Mouse (Mus musculus) forebrain, postnatal 0 days (tissue): Measurements from ENCODE around the gene Prkcb. TPM values are rescaled to one million over a fixed set of nuclear protein-coding genes. Genes with fewer than 3 reads are reported as not detected.

Source experiments
- ATAC-seq: fragments of 200-750 bp; cut with Nextera tagmentation; 2 replicates; pipeline ENCODE4 v1.8.0; 2017; ENCODE audit warnings: mild to moderate bottlenecking, moderate library complexity
- DNase-seq: peaks from one replicate; pipeline ENCODE4 v3.0.0-alpha.2; 2015
- H3K27ac ChIP-seq: fragments of 300-500 bp; sonication (generic); 2 replicates; pipeline ENCODE4 v1.5.1; 2014; ENCODE audit warnings: low read depth, mild to moderate bottlenecking, antibody characterized with exemption, low read length, moderate library complexity, mixed read lengths
- H3K27me3 ChIP-seq: fragments of 300-500 bp; sonication (generic); 2 replicates; pipeline ENCODE4 v1.6.1; 2014; ENCODE audit warnings: mild to moderate bottlenecking, low read length, mixed read lengths; ENCODE audit not compliant: insufficient read depth
- H3K36me3 ChIP-seq: fragments of 300-500 bp; sonication (generic); 2 replicates; pipeline ENCODE4 v1.6.1; 2014; ENCODE audit warnings: mild to moderate bottlenecking, moderate library complexity; ENCODE audit not compliant: insufficient read depth
- H3K4me1 ChIP-seq: fragments of 300-500 bp; sonication (generic); 2 replicates; pipeline ENCODE4 v1.6.1; 2014; ENCODE audit warnings: antibody characterized with exemption; ENCODE audit not compliant: insufficient read depth
- H3K4me2 ChIP-seq: fragments of 300-500 bp; sonication (generic); 2 replicates; pipeline ENCODE4 v1.6.1; 2014; ENCODE audit warnings: low read depth, mild to moderate bottlenecking, moderate library complexity
- H3K4me3 ChIP-seq: fragments of 300-500 bp; sonication (generic); 2 replicates; pipeline ENCODE4 v1.5.1; 2014; ENCODE audit warnings: low read depth, low read length, mixed read lengths
- H3K9ac ChIP-seq: fragments of 300-500 bp; sonication (generic); 2 replicates; pipeline ENCODE4 v1.6.1; 2014; ENCODE audit warnings: mild to moderate bottlenecking
- H3K9me3 ChIP-seq: fragments of 300-500 bp; sonication (generic); 2 replicates; pipeline ENCODE4 v1.6.1; 2016; ENCODE audit warnings: low read length
- CTCF ChIP-seq: sonication (generic); IDR thresholded peaks from 2 replicates; pipeline ENCODE4 v1.5.1; 2016; ENCODE audit warnings: antibody characterized with exemption, control low read depth, low read depth
- WGBS: fragments of 180-500 bp; shearing (Covaris S2); extraction: QIAGEN DNeasy Blood & Tissue Kit; methylation state at CpG from one replicate; pipeline ENCODE4 v1.1.7; 2014; 5-methylcytosine and 5-hydroxymethylcytosine counted together
- polyA plus RNA-seq: library from polyadenylated mRNA; unstranded; fragments of >200 nt; fragmentation: Nextera tagmentation; extraction: Ambion mirVana; gene quantifications from 2 replicates; pipeline ENCODE4 v1.2.1, GENCODE M21; 2015
- total RNA-seq: library from RNA; depleted of rRNA; stranded (reverse); fragments of >200 nt; gene quantifications from 2 replicates; pipeline ENCODE4 v1.2.3, GENCODE M21; 2014

The Prkcb gene
- total and polyA plus RNA-seq, 2 experiments from 2014 or later = 145 to 207 TPM

DNA sequence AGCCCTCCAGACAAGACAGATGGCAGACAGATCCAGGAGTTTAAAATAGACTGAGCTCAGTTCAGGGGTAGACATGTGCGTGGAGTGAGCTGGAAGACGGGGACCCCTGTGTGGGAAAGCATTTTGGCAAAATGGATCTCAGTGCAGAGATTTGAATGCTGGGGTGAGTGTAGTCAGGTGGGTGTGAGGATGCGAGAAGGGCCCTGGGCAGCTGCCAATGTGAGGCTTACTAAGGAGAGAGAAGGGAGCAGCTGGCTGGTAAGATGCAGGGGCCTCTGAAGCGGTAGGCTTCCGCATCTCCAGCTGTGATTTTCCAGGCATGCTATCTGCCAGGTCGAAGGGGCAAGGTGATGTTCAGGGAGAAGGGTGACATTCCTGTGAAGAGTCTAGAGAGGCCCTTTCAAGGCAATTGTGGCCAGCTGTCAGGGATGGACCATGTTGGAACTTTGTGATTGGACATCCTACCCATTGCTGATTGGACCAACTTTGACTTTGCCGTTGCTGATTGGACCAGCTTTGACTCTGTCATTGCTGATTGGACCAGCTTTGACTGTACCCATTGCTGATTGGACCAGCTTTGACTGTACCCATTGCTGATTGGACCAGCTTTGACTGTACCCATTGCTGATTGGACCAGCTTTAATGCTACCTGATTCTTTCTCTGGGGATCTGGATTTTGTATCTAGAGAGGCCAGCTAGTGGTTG lies 78.9 kb downstream of the Prkcb start:
- H3K9me3 ChIP-seq = no peaks in the 10 kb centered on the region
- no peak for TF ChIP-seq CTCF
- 84% methylated on average over 7 of the region's 7 CpGs for WGBS
- DNase-seq = no peak
- H3K27me3 ChIP-seq = no peaks in the 10 kb centered on the region
- H3K9ac ChIP-seq = no peak overlapping the region
- no peaks in the 10 kb centered on the region for H3K4me1 ChIP-seq
- no peak overlapping the region for H3K4me2 ChIP-seq
- no peaks in the 10 kb centered on the region for H3K36me3 ChIP-seq
- no peak overlapping the region for H3K4me3 ChIP-seq
- no peak for ATAC-seq
- no peak overlapping the region for H3K27ac ChIP-seq

DNA sequence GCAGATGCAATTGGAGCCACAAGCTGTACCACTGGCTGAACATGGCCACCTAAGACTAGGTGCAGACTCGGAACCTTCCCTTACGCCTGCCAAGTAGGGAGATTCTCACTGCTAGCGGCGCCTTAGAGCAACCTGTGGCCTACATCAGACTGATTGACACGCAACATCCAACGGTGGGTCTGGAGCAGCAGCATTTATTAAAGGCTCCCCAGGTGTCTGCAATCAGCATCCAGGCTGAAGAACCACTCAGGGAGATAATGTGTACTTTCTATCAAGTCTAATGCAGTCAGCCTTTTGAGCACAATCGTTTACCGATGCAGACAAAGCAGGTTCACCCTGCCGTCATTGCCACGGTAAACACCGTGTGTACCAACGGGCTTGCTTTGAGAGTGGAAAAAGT lies 81.9 kb downstream of the Prkcb start:
- ATAC-seq (no peak), DNase-seq (no peak)
- 72% methylated on average over 12 of the region's 12 CpGs for WGBS
- H3K9me3 ChIP-seq = no peaks in the 10 kb centered on the region
- no peaks in the 10 kb centered on the region for H3K27me3 ChIP-seq
- no peak overlapping the region for H3K9ac ChIP-seq
- no peaks in the 10 kb centered on the region for H3K4me1 ChIP-seq
- no peak overlapping the region for H3K27ac ChIP-seq
- TF ChIP-seq CTCF = no peak
- H3K4me3 ChIP-seq = no peak overlapping the region
- no peak overlapping the region for H3K4me2 ChIP-seq
- no peaks in the 10 kb centered on the region for H3K36me3 ChIP-seq

DNA sequence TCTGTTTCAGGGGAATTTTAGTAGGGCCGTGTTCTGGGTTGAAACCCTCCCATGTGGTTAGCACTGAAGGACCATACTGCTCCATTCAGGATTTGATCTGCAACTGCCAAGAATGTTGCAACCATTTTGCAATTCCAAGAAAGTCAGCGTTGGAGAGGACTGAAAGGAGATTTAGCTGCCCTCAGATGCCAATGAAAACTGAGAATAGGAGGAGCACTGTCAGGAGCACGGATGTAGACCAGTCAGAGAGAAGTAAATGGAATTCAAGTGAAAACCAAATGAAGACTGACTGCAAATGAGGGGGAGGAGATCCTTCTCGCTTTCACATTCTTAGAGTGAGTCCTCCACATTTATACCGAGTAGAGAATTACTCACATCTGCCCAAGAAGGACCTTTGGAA lies 83.4 kb downstream of the Prkcb start:
- 76% methylated on average over 5 of the region's 5 CpGs for WGBS
- DNase-seq (no peak), ATAC-seq (no peak)
- no peaks in the 10 kb centered on the region for H3K36me3 ChIP-seq
- H3K4me2 ChIP-seq = no peak overlapping the region
- no peak overlapping the region for H3K9ac ChIP-seq
- H3K4me3 ChIP-seq = no peak overlapping the region
- H3K27ac ChIP-seq = no peak overlapping the region
- no peak for TF ChIP-seq CTCF
- H3K9me3 ChIP-seq = no peaks in the 10 kb centered on the region
- H3K4me1 ChIP-seq = no peaks in the 10 kb centered on the region
- H3K27me3 ChIP-seq = no peaks in the 10 kb centered on the region

DNA sequence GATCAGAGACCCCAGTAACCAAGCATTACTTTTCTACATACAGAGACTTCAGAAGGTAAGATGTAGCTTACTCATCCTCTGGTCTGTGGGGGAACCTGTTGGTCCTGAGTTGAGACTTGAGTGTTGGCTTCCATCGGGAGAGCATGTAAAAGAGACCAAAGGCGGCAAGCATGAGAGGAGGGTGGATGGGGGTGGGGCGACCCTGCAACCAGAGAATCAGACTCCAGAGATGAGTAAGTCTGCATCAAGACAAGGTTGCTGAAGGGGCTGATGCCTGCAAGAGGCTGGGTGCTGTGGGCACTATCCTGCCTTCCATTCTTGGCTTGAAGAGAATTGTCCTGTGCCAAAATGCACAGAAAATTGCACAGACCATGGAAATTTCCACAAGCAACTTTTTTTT lies 83.8 kb downstream of the Prkcb start:
- H3K27me3 ChIP-seq = no peaks in the 10 kb centered on the region
- no peak for ATAC-seq
- no peak for TF ChIP-seq CTCF
- H3K4me3 ChIP-seq = no peak overlapping the region
- no peaks in the 10 kb centered on the region for H3K9me3 ChIP-seq
- 83% methylated on average over 3 of the region's 3 CpGs for WGBS
- H3K4me1 ChIP-seq = no peaks in the 10 kb centered on the region
- no peak overlapping the region for H3K9ac ChIP-seq
- no peak overlapping the region for H3K27ac ChIP-seq
- H3K4me2 ChIP-seq = no peak overlapping the region
- DNase-seq = no peak
- no peaks in the 10 kb centered on the region for H3K36me3 ChIP-seq

GRCm38 (mm10) chr7:122376845-122377244 lies 88.3 kb downstream of the Prkcb start:
- DNase-seq = no peak
- TF ChIP-seq CTCF = no peak
- ATAC-seq = no peak
- no peak overlapping the region for H3K27ac ChIP-seq
- H3K9ac ChIP-seq = no peak overlapping the region
- H3K4me3 ChIP-seq = no peak overlapping the region
- H3K36me3 ChIP-seq = no peaks in the 10 kb centered on the region
- H3K4me2 ChIP-seq = no peak overlapping the region
- H3K4me1 ChIP-seq = peaks cover 2% of the 10 kb centered on the region; the same call in 1 of the 2 replicates
- H3K9me3 ChIP-seq = no peaks in the 10 kb centered on the region
- no peaks in the 10 kb centered on the region for H3K27me3 ChIP-seq

- Histone ChIP-seq H3K36me3 (no peaks in the 10 kb centered on the region), H3K9ac (no peak overlapping the region), H3K4me1 (peaks cover 2% of the 10 kb centered on the region; the same call in 1 of the 2 replicates), H3K4me2 (no peak overlapping the region), H3K9me3 (no peaks in the 10 kb centered on the region), H3K4me3 (no peak overlapping the region), H3K27ac (no peak overlapping the region), H3K27me3 (no peaks in the 10 kb centered on the region)
- 0 out of 2 replicates have a peak, but pooled peaks have one; percentile 32 for ATAC-seq
- no peak for TF ChIP-seq CTCF
- WGBS = 49% methylated on average over 3 of the region's 3 CpGs
- no peak for DNase-seq
These were observed 89.4 kb downstream of the Prkcb start for GRCm38 (mm10) chr7:122377967-122378366.

- no peaks in the 10 kb centered on the region for H3K9me3 ChIP-seq
- no peak for TF ChIP-seq CTCF
- peaks cover 2% of the 10 kb centered on the region; the same call in 1 of the 2 replicates for H3K4me1 ChIP-seq
- no peaks in the 10 kb centered on the region for H3K27me3 ChIP-seq
- ATAC-seq (peak; percentile 58), DNase-seq (peak; percentile 54)
- H3K4me3 ChIP-seq = no peak overlapping the region
- no peaks in the 10 kb centered on the region for H3K36me3 ChIP-seq
- H3K9ac ChIP-seq = no peak overlapping the region
- no peak overlapping the region for H3K4me2 ChIP-seq
- H3K27ac ChIP-seq = no peak overlapping the region
- WGBS = 19% methylated on average over 10 of the region's 10 CpGs
These were observed 89.9 kb downstream of the Prkcb start for GRCm38 (mm10) chr7:122378473-122378872.
